Mouse (Mus musculus) embryonic facial prominence, embryonic 15.5 days (tissue): ENCODE measurements around the gene Gkn1. TPM values are rescaled to one million over a fixed set of nuclear protein-coding genes. Genes with fewer than 3 reads are reported as not detected.

ENCODE experiments used
- ATAC-seq: fragments of 200-750 bp; cut with Nextera tagmentation; 2 replicates; pipeline ENCODE4 v1.8.0; 2017; ENCODE audit warnings: low read depth, moderate TSS enrichment; ENCODE audit not compliant: insufficient number of reproducible peaks, low FRiP score, low TSS enrichment
- H3K27ac ChIP-seq: fragments of 300-500 bp; sonication (generic); replicated peaks from 2 replicates; pipeline ENCODE4 v1.5.1; 2015; ENCODE audit warnings: mild to moderate bottlenecking, inconsistent platforms
- H3K27me3 ChIP-seq: fragments of 300-500 bp; sonication (generic); 2 replicates; pipeline ENCODE4 v1.6.1; 2015; ENCODE audit warnings: inconsistent platforms
- H3K36me3 ChIP-seq: fragments of 300-500 bp; sonication (generic); 2 replicates; pipeline ENCODE4 v1.6.1; 2015; ENCODE audit warnings: mild to moderate bottlenecking, inconsistent platforms
- H3K4me1 ChIP-seq: fragments of 300-500 bp; sonication (generic); 2 replicates; pipeline ENCODE4 v1.6.1; 2015; ENCODE audit warnings: inconsistent platforms
- H3K4me2 ChIP-seq: fragments of 300-500 bp; sonication (generic); replicated peaks from 2 replicates; pipeline ENCODE4 v1.6.1; 2015; ENCODE audit warnings: mild to moderate bottlenecking, inconsistent platforms
- H3K4me3 ChIP-seq: fragments of 300-500 bp; sonication (generic); replicated peaks from 2 replicates; pipeline ENCODE4 v1.5.1; 2015; ENCODE audit warnings: mild to moderate bottlenecking, inconsistent platforms
- H3K9ac ChIP-seq: fragments of 300-500 bp; sonication (generic); 2 replicates; pipeline ENCODE4 v1.6.1; 2015; ENCODE audit warnings: inconsistent platforms
- H3K9me3 ChIP-seq: fragments of 300-500 bp; sonication (generic); replicated peaks from 2 replicates; pipeline ENCODE4 v1.6.1; 2016; ENCODE audit warnings: inconsistent platforms
- WGBS: fragments of 180-500 bp; shearing (Covaris S2); methylation state at CpG from one replicate; pipeline ENCODE4 v1.1.7; 2015; 5-methylcytosine and 5-hydroxymethylcytosine counted together
- polyA plus RNA-seq: library from polyadenylated mRNA; unstranded; fragments of >200 nt; fragmentation: Nextera tagmentation; extraction: Ambion mirVana; gene quantifications from 2 replicates; pipeline ENCODE4 v1.2.1, GENCODE M21; 2015

The Gkn1 gene
- 0.13 TPM in 1 of 2 replicates, not detected in the other for polyA plus RNA-seq

DNA sequence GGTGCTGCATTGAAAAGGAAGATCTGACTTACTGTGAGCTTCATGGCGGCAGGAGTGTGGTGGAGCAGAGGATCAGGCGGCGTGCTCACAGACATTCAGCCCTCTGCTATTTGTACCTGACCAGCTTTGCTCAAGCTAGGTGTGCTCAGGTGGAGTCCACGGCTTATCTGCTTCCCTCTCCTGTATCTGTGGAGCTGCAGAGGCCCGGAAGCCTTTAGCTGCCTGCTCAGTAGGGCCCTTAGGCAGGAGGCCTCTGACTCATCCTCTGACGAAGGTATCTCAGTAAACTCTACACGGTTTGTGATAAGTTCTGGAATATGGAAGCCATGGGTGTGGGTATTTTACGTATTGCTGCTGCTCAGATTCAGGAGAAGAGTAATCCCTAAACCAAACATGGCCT is at the start of gene Gkn1:
Gkn1 (minus strand) TSS at position 114 of the 400 bp plus-strand sequence.
- WGBS, result 86% methylated on average over 8 of the region's 8 CpGs
- H3K27ac ChIP-seq, result no peak within 1 kb of the TSS
- no peaks in the 10 kb centered on the region for H3K27me3 ChIP-seq
- H3K9ac ChIP-seq, result no peak within 1 kb of the TSS
- no peaks in the 10 kb centered on the region for H3K9me3 ChIP-seq
- ATAC-seq, result no peak
- no peak within 1 kb of the TSS for H3K4me3 ChIP-seq
- no peaks in the 10 kb centered on the region for H3K36me3 ChIP-seq
- no peaks in the 10 kb centered on the region for H3K4me1 ChIP-seq
- no peak within 1 kb of the TSS for H3K4me2 ChIP-seq

DNA sequence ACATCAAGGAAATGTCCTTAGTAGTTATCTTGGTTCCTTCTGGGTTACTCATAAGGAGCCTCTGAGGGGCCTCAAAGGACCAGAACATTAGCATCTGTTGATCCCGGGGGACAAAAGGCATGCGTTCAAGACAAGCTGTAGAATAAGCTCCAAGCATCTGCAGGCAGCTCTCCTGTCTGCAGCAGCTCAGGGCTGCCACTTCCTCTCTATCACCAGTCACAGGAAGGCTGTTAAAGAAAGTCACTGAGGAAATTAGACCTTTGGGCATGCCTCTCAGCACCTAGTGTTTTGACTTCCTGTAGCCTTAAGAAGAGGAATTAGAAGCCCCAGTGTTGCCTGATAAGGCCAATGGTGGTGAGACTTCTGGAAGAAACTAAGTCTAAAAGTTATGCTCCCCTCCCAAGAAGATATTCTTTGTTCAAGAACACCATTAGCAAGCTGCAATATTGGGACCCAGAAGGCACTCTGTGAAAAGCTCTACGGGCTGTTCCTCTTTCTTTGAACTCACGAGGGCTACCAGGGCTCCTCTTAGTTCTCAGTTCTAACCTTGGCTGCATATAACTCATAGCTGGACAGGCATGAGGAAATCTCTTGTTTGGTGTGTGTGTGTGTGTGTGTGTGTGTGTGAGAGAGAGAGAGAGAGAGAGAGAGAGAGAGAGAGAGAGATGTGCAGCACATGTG is 49.3 kb upstream of the Gkn1 start:
- ATAC-seq, result no peak
- H3K9ac ChIP-seq, result no peak overlapping the region
- no peaks in the 10 kb centered on the region for H3K4me1 ChIP-seq
- no peaks in the 10 kb centered on the region for H3K36me3 ChIP-seq
- 50% methylated on average over 4 of the region's 4 CpGs for WGBS
- H3K4me3 ChIP-seq, result no peak overlapping the region
- H3K27ac ChIP-seq, result no peak overlapping the region
- no peaks in the 10 kb centered on the region for H3K27me3 ChIP-seq
- no peaks in the 10 kb centered on the region for H3K9me3 ChIP-seq
- H3K4me2 ChIP-seq, result no peak overlapping the region

DNA sequence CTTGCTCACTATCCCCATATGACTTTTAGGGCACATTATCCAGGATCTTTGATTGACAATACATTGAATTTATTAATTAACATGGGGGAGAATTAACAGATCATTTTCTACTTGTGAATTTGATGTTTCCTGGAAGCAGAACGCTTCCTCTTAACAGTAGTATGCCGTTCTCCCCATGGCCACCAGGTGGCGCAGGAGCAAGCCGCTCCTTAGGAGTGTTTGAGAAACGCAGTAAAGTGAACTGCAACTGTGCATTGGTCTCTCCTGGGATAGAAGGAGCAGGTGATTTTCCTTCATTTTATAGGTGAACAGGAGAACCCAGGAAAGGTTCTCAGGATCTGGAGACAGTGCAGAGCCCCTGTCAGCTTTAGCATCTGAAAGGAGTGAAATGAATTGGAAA is 48.4 kb upstream of the Gkn1 start:
- 2% methylated on average over 5 of the region's 5 CpGs for WGBS
- no peaks in the 10 kb centered on the region for H3K4me1 ChIP-seq
- no peak overlapping the region for H3K4me2 ChIP-seq
- no peak overlapping the region for H3K9ac ChIP-seq
- no peaks in the 10 kb centered on the region for H3K9me3 ChIP-seq
- ATAC-seq, result no peak
- H3K4me3 ChIP-seq, result no peak overlapping the region
- no peak overlapping the region for H3K27ac ChIP-seq
- no peaks in the 10 kb centered on the region for H3K36me3 ChIP-seq
- H3K27me3 ChIP-seq, result no peaks in the 10 kb centered on the region

DNA sequence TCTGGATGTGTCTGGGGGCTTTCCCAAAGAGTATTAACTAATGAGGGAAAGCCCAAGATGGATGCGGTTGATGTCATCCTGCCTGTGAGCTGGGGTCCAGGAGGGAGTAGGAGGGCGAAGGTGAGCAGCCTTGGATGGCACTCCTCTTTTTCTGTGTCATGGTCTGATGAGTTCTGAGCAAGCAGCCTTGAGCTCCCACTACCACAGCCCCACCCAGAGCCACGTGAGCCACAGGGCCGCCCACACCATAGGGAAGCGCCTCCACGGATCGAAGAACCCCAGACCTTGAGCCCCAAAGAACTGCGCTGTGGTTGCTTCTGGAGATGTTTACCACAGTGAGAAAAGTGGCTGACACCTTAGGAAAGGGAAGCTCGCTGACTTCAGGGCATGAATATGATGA is 44.0 kb upstream of the Gkn1 start:
- 82% methylated on average over 9 of the region's 9 CpGs for WGBS
- H3K27ac ChIP-seq, result no peak overlapping the region
- no peak overlapping the region for H3K9ac ChIP-seq
- H3K27me3 ChIP-seq, result no peaks in the 10 kb centered on the region
- no peak for ATAC-seq
- no peak overlapping the region for H3K4me3 ChIP-seq
- no peaks in the 10 kb centered on the region for H3K4me1 ChIP-seq
- H3K9me3 ChIP-seq, result no peaks in the 10 kb centered on the region
- H3K4me2 ChIP-seq, result no peak overlapping the region
- no peaks in the 10 kb centered on the region for H3K36me3 ChIP-seq

DNA sequence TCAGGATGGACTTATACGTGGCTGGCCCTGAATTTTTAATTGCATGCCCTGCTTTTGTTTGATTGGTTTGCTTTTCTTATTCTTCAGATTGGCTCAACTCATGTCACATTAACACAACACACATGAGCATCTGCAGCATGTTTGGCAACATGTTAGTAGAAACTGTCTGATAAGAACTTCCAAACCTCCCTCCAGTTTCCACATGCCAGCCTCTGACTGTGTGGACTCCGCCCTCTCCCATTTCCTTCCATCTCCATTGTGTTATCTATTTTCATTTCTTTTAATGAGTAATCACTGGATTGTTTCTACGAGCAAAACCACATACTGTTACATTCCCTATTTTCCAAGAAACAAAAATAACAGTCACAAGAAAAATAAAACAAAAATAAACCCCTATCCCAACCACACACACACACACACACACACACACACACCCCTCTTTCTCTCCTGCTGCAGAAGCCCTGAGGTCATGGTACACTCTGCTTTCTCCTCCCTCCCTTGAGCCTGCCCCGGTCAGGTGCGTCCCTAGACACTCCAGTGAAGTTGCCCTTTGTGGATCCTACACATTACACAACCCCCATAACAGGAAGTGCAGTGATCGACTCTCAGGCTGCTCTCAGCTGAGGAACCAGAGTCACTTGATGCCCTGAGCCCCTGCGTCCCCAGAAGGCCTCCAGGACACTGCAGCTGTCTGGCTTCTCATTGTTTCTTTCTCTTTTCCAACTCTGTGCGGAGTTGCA is 42.9 kb upstream of the Gkn1 start:
- 51% methylated on average over 8 of the region's 8 CpGs for WGBS
- no peaks in the 10 kb centered on the region for H3K4me1 ChIP-seq
- no peak overlapping the region for H3K27ac ChIP-seq
- no peak overlapping the region for H3K4me3 ChIP-seq
- no peak overlapping the region for H3K9ac ChIP-seq
- H3K36me3 ChIP-seq, result no peaks in the 10 kb centered on the region
- ATAC-seq, result no peak
- H3K4me2 ChIP-seq, result no peak overlapping the region
- no peaks in the 10 kb centered on the region for H3K9me3 ChIP-seq
- H3K27me3 ChIP-seq, result no peaks in the 10 kb centered on the region

DNA sequence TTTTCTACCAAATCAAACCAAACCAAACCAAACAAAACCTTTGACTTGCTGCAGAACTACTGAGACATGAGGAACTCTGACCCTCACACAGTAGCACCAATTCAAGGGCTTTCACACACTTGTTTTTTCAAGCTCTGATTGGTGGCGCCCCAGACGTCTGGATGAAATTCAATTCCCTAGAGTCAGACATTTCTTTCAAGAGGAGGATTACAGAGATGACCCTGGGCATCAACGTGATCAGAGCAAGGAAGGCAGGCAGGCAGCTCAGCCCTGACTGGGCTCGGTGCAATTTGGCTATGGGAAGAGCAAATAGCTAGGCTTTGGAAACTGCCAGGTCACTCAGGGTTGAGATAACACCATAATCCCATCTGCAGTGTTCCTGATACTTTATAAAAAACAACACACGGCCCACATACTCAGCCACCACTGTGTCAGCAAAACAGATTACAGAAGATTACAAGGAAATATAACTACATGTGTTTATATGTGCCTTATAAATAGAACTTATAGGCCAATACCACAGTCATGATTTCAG is 38.8 kb upstream of the Gkn1 start:
- Histone ChIP-seq H3K4me1 (peaks cover 4% of the 10 kb centered on the region), H3K4me3 (no peak overlapping the region), H3K27me3 (0 out of 2 replicates have a peak, but pooled peaks cover 4% of the 10 kb centered on the region), H3K9ac (no peak overlapping the region), H3K27ac (no peak overlapping the region), H3K4me2 (no peak overlapping the region), H3K9me3 (no peaks in the 10 kb centered on the region), H3K36me3 (no peaks in the 10 kb centered on the region)
- no peak for ATAC-seq
- WGBS, result 21% methylated on average over 5 of the region's 5 CpGs

DNA sequence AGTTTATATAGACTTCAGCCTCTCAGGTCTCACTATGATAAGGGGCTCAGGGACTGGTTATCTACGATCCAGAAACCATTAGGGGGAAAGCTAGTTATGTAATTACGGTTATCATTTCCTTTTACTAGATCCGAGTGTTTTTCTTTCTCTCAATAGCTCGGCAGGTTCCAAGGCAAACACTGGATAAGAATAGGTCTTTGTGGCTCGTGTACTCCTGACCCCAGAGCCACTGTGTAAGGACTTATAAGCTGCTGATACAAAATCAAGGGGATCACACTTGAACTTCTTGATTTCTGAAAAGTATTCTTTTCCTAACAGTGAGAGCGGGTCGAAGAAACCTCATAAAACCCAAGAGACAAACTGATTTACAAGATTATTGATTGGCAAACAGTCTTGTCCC is 38.1 kb upstream of the Gkn1 start, which contains the start of gene Gkn3:
Gkn3 (minus strand) TSS at position 59 of the 400 bp plus-strand sequence.
- WGBS, result 54% methylated on average over 7 of the region's 7 CpGs
- H3K4me3 ChIP-seq, result no peak within 1 kb of the TSS
- no peaks in the 10 kb centered on the region for H3K9me3 ChIP-seq
- H3K27me3 ChIP-seq, result 0 out of 2 replicates have a peak, but pooled peaks cover 4% of the 10 kb centered on the region
- no peak for ATAC-seq
- H3K36me3 ChIP-seq, result no peaks in the 10 kb centered on the region
- no peak within 1 kb of the TSS for H3K27ac ChIP-seq
- peaks cover 10% of the 10 kb centered on the region for H3K4me1 ChIP-seq
- H3K4me2 ChIP-seq, result no peak within 1 kb of the TSS
- H3K9ac ChIP-seq, result no peak within 1 kb of the TSS

DNA sequence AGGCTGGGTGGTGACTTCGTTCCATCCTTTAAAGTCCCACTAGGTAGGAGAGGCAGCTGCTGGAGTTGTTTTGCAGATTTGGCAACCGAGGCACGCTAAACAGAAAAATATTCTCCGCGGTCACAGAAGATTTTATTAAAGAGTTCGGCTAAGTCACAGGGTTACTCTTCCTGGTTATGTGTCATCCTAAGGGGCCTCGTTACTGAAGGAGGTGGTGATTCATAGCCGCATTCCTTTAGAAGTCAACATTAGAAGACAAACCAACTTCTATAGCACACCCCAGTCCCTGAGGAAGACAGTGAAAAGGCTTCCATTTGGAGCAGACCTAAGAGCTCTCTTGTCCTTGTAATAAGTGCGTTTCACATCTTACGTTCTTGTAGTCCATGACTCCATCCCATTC is 35.9 kb upstream of the Gkn1 start:
- Histone ChIP-seq H3K27ac (no peak overlapping the region), H3K36me3 (no peaks in the 10 kb centered on the region), H3K9me3 (no peaks in the 10 kb centered on the region), H3K9ac (no peak overlapping the region), H3K27me3 (peaks cover 8% of the 10 kb centered on the region), H3K4me2 (no peak overlapping the region), H3K4me1 (peaks cover 11% of the 10 kb centered on the region), H3K4me3 (no peak overlapping the region)
- no peak for ATAC-seq
- WGBS, result 77% methylated on average over 10 of the region's 10 CpGs

DNA sequence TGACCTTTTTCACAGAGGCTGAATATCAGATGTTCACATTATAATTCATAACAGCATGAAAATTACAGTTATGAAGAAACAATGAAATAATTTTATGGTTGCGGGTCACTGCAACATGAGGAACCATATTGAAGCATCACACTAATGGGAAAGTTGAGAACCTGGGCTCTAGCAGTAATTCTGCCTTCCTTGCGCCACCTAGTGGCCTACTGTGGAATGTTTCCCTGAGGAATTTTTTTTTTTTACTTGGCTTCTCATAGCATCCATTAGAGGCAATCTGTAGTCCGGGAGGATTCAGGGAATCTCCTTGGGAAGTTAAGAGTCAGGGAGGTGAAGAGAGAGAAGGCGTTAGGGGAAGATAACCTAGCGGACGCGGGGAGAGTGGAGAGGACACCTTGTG is 35.5 kb upstream of the Gkn1 start:
- peaks cover 8% of the 10 kb centered on the region for H3K27me3 ChIP-seq
- H3K9ac ChIP-seq, result no peak overlapping the region
- 13% methylated on average over 7 of the region's 7 CpGs for WGBS
- H3K9me3 ChIP-seq, result no peaks in the 10 kb centered on the region
- ATAC-seq, result no peak
- H3K4me1 ChIP-seq, result peaks cover 11% of the 10 kb centered on the region
- H3K36me3 ChIP-seq, result no peaks in the 10 kb centered on the region
- H3K4me3 ChIP-seq, result no peak overlapping the region
- no peak overlapping the region for H3K27ac ChIP-seq
- H3K4me2 ChIP-seq, result no peak overlapping the region

DNA sequence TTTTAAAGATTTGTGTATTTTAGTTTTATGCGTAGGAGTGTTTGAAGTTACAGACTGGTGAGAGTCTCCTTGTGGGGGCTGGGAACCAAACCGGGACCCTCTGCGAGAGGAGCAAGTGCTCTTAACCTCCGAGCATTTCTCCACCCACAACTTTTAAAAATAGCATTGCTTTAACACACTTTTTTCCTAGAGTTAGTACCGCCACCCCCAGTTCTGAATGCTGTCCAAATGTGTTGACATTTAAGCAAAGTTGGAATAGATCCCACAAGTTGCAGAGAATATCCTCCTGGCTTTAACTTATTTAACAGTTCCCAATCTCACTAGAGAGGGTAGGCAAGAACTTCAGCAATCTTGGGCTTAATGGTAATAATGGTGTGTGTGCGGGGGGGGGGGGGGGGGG is 34.0 kb upstream of the Gkn1 start:
- Histone ChIP-seq H3K36me3 (no peaks in the 10 kb centered on the region), H3K4me3 (peak overlapping the region; percentile 36; the same call in 1 of the 2 replicates), H3K4me2 (peak overlapping the region; percentile 59), H3K4me1 (peaks cover 11% of the 10 kb centered on the region), H3K27me3 (peaks cover 8% of the 10 kb centered on the region), H3K9me3 (no peaks in the 10 kb centered on the region), H3K9ac (no peak overlapping the region), H3K27ac (no peak overlapping the region)
- no peak for ATAC-seq
- WGBS, result 34% methylated on average over 5 of the region's 6 CpGs

DNA sequence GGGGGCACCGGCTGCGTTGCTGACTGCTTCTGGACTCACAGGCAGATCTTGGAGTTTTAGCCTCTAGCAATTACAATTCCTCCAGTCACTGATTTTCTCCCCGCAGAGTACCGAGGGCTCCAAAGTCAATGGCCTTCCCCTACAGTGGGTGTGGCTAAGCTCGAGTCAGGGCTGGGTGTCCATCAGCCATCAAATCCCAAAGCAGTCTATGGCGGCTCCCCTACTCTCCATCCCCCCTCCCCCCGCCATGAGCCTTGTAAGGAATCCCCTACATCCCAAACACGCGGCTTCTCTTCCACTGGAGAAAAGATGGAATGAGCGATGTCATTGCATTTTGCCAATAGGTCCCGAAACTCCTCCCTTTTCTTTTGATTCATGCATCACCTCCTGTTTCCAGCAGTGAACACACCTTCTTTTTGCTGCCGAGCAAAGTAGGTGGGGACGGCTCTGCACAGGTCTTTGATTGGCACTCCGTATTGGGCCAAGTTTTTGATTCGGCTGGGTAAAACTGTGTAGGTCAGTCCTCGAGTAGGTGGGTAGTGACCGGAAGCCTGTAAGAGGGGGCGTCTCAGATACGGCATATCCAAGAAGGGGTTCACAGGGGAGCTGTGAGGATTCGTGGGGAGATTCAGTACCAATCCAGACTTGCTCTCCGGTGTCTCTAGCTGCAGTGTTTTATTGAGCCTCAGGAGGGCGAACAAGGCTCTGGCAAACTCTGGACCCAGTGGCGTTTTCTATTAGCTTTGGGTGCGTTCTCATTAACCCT is 33.4 kb upstream of the Gkn1 start:
- Histone ChIP-seq H3K27me3 (peaks cover 8% of the 10 kb centered on the region), H3K9me3 (no peaks in the 10 kb centered on the region), H3K36me3 (no peaks in the 10 kb centered on the region), H3K27ac (no peak overlapping the region), H3K9ac (no peak overlapping the region), H3K4me1 (peaks cover 11% of the 10 kb centered on the region), H3K4me2 (peak overlapping the region; percentile 59), H3K4me3 (peak overlapping the region; percentile 36)
- no peak for ATAC-seq
- 7% methylated on average over 24 of the region's 24 CpGs for WGBS
